ENCODE assay signal across 16 mouse cellular contexts in the genomic region with DNA sequence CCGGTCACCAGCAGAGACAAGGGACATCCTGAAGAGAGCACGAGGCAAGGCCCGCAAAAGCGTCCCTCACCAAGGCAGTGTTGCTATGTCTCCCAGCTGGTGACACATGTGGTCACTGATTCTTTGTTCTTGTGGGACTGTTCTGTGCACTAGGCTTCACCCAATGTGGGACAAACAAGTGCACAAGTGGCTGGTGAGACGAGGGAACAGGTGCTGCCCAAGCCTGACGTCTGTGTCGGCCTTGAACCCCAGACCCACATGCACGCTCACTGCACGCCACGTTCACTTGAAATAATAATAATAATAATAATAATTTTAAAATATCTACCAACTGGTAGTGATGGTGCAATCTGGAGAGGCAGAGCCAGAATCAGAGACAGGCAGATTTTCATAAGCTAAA. TPM values are rescaled to one million over a fixed set of nuclear protein-coding genes. Genes with fewer than 3 reads are reported as not detected.
DNase-seq lines count a peak whose midpoint lies in the region; ATAC-seq and TF ChIP-seq lines count a peak whose summit lies in the region.
"Had no signal": no experiment of that assay in that cellular context is flagged by ENCODE, and none has a peak within 500 bp of the region (broad histone marks: within the 10 kb centered on the region; RNA-seq: fewer than 3 reads in every experiment).

No protein-coding gene starts in this region.

- H3K27me3 ChIP-seq in forebrain, embryonic 15.5 days = no peaks in the 10 kb centered on the region
- H3K27me3 ChIP-seq in forebrain, embryonic 12.5 days = peaks cover 86% of the 10 kb centered on the region
- no peaks in the 10 kb centered on the region for H3K27me3 ChIP-seq in myocyte (ENCODE audit: control insufficient read depth, insufficient read depth, insufficient read length)

- peaks cover 15% of the 10 kb centered on the region; the same call in 1 of the 2 replicates for H3K36me3 ChIP-seq in forebrain, embryonic 15.5 days
- peaks cover 13% of the 10 kb centered on the region; the same call in 1 of the 2 replicates for H3K36me3 ChIP-seq in forebrain, embryonic 12.5 days (replicated peaks)
- H3K36me3 ChIP-seq in myocyte (ENCODE audit: control insufficient read depth, insufficient read depth) = peaks cover 8% of the 10 kb centered on the region
- H3K36me3 ChIP-seq: forebrain, embryonic 10.5 days had no signal

- H3K27ac ChIP-seq in forebrain, embryonic 15.5 days (replicated peaks) = peak overlapping the region; percentile 19; the same call in 1 of the 2 replicates
- H3K27ac ChIP-seq in forebrain, embryonic 12.5 days = no peak overlapping the region
- peak overlapping the region; percentile 83 for H3K27ac ChIP-seq in gastrocnemius, adult 2 months
- peak overlapping the region; percentile 88 for H3K27ac ChIP-seq in left cerebral cortex, adult 2 months
- H3K27ac ChIP-seq: embryonic facial prominence, embryonic 13.5 days; forebrain, embryonic 10.5 days had no signal

- no peak overlapping the region for H3K4me3 ChIP-seq in forebrain, embryonic 15.5 days
- H3K4me3 ChIP-seq in forebrain, embryonic 12.5 days (replicated peaks) = no peak overlapping the region
- no peak overlapping the region for H3K4me3 ChIP-seq in gastrocnemius, adult 2 months
- H3K4me3 ChIP-seq in left cerebral cortex, adult 2 months = no peak overlapping the region
- H3K4me3 ChIP-seq in myocyte = no peak overlapping the region
- H3K4me3 ChIP-seq: embryonic facial prominence, embryonic 13.5 days; embryonic facial prominence, embryonic 15.5 days; erythroblast, embryonic 14.5 days; forebrain, embryonic 10.5 days had no signal

- no peak overlapping the region for H3ac ChIP-seq in myocyte (ENCODE audit: control insufficient read depth, insufficient read length)

- H3K79me2 ChIP-seq in myocyte (ENCODE audit: control insufficient read depth, insufficient read depth) = peaks cover 51% of the 10 kb centered on the region

- no peak overlapping the region for H3K9ac ChIP-seq in forebrain, embryonic 15.5 days (replicated peaks)
- H3K9ac ChIP-seq in forebrain, embryonic 12.5 days = no peak overlapping the region
- H3K9ac ChIP-seq: embryonic facial prominence, embryonic 13.5 days; embryonic facial prominence, embryonic 15.5 days had no signal

- no peak for ATAC-seq in forebrain, embryonic 15.5 days (replicated peaks)
- ATAC-seq in forebrain, embryonic 12.5 days (ENCODE audit: low FRiP score) = no peak
- ATAC-seq: forebrain, embryonic 14.5 days had no signal

- no peak for TF ChIP-seq CTCF in gastrocnemius, adult 2 months (IDR thresholded peaks at IDR 0.05)
- no peak for TF ChIP-seq CTCF in left cerebral cortex, adult 2 months (IDR thresholded peaks at IDR 0.05)

- H3K4me2 ChIP-seq in forebrain, embryonic 15.5 days (replicated peaks) = no peak overlapping the region
- H3K4me2 ChIP-seq in forebrain, embryonic 12.5 days = no peak overlapping the region
- no peak overlapping the region for H3K4me2 ChIP-seq in myocyte (ENCODE audit: low read depth)
- H3K4me2 ChIP-seq: embryonic facial prominence, embryonic 13.5 days; embryonic facial prominence, embryonic 15.5 days had no signal

- no peak for DNase-seq in gastrocnemius, adult 2 months
- no peak for DNase-seq in gastrocnemius, postnatal 14 days
- no peak for DNase-seq in left cerebral cortex, adult 2 months (ENCODE audit: extremely low spot score in 1 of 2, low spot score in 2 of 2)
- DNase-seq in left cerebral cortex, postnatal 10 days (ENCODE audit: extremely low spot score in 1 of 2, low spot score in 2 of 2) = no peak
- no peak for DNase-seq in heart, postnatal 25 days (ENCODE audit: low spot score)
- DNase-seq: adrenal gland, postnatal 25 days; cerebellum, adult 11 months; embryo, embryonic 11 days had no signal

- WGBS in forebrain, embryonic 15.5 days = 79% methylated on average over 10 of the region's 10 CpGs
- WGBS in forebrain, embryonic 12.5 days = 92% methylated on average over 10 of the region's 10 CpGs

- no peak for TF ChIP-seq POLR2A in myocyte (IDR thresholded peaks at IDR 0.05; ENCODE audit: insufficient read length, low read depth)

- peaks cover 89% of the 10 kb centered on the region for H3K4me1 ChIP-seq in forebrain, embryonic 15.5 days
- peaks cover 26% of the 10 kb centered on the region for H3K4me1 ChIP-seq in forebrain, embryonic 12.5 days

- no peaks in the 10 kb centered on the region for H3K9me3 ChIP-seq in forebrain, embryonic 15.5 days
- H3K9me3 ChIP-seq in forebrain, embryonic 12.5 days = no peaks in the 10 kb centered on the region
- H3K9me3 ChIP-seq: embryonic facial prominence, embryonic 13.5 days; embryonic facial prominence, embryonic 15.5 days; forebrain, embryonic 10.5 days had no signal

- intact Hi-C loops in gastrocnemius, adult 2 months (cut with DNase I) = loop anchor here (5.0 kb wide), 1 partner anchor 38 kb away; no protein-coding TSS in a partner anchor
- intact Hi-C loops in gastrocnemius, postnatal 14 days (cut with DNase I; ENCODE audit: low total_unique reads) = no loop called here
- intact Hi-C loops in left cerebral cortex, adult 2 months (cut with DNase I) = no loop called here
- intact Hi-C loops in left cerebral cortex, postnatal 10 days (cut with DNase I) = no loop called here
- intact Hi-C loops in heart, postnatal 25 days (cut with DNase I) = loop anchor here (1.0 kb wide), 1 partner anchor 51 kb away; no protein-coding TSS in a partner anchor

TF ChIP-seq in myocyte, 11 proteins besides CTCF, POLR2A, EP300 and RAD21:
- TF ChIP-seq MYOD1 (IDR thresholded peaks at IDR 0.05; ENCODE audit: control insufficient read depth in 1 of 3, insufficient read length in 2 of 3, low read depth in 2 of 3) = peak in 2 of 3 experiments; percentile 69 to 70
- no peak for TF ChIP-seq USF1 (IDR thresholded peaks at IDR 0.05; ENCODE audit: low read depth)
- TF ChIP-seq POLR2AphosphoS2 (IDR thresholded peaks at IDR 0.05; ENCODE audit: insufficient read length, low read depth) = no peak
- TF ChIP-seq TCF3 (IDR thresholded peaks at IDR 0.05; ENCODE audit: insufficient read length, low read depth) = no peak
- TF ChIP-seq MYOG (IDR thresholded peaks at IDR 0.05; ENCODE audit: control insufficient read depth in 1 of 3, insufficient read depth in 1 of 3, insufficient read length in 2 of 3, low read depth in 2 of 3) = peak in 1 of 3 experiments; percentile 62
- no peak for TF ChIP-seq MAX (IDR thresholded peaks at IDR 0.05; ENCODE audit: low read depth)

RNA-seq across cellular contexts. Expression of a gene that starts 36.9 kb away (rescaled TPM):
- polyA plus RNA-seq in forebrain, embryonic 15.5 days (2015; fragmentation: Nextera tagmentation; extraction: Ambion mirVana) = 2.7 TPM in 2 replicates
- 2.2 and 3.5 TPM in 2 replicates for polyA plus RNA-seq in forebrain, embryonic 12.5 days (2016; fragmentation: Nextera tagmentation; extraction: Ambion mirVana)
- under 1 TPM; 0.36 to 0.78 TPM for total RNA-seq in gastrocnemius, adult 2 months (2021)
- total RNA-seq in gastrocnemius, postnatal 14 days (2021) = 1 to 10 TPM in 1 of 2 experiments, under 1 TPM in 1; 0.66 to 1.1 TPM
- total RNA-seq in left cerebral cortex, adult 2 months (2021) = not detected
- total RNA-seq in left cerebral cortex, postnatal 10 days (2021) = under 1 TPM in 1 of 2 experiments, not detected in 1; 0.51 TPM
- polyA plus RNA-seq in myocyte (2012; fragmentation: generic; extraction: Trizol) = 9.4 TPM
- total RNA-seq in heart, postnatal 25 days (2021) = under 1 TPM in 1 of 2 experiments, not detected in 1; 0.39 TPM
- total RNA-seq: adrenal gland, postnatal 25 days had no signal

RNA-seq across cellular contexts. Expression of a gene that starts 40.4 kb away (rescaled TPM):
- 413 and 445 TPM in 2 replicates for polyA plus RNA-seq in forebrain, embryonic 15.5 days (2015; fragmentation: Nextera tagmentation; extraction: Ambion mirVana)
- 31.9 and 33.2 TPM in 2 replicates for polyA plus RNA-seq in forebrain, embryonic 12.5 days (2016; fragmentation: Nextera tagmentation; extraction: Ambion mirVana)
- total RNA-seq in gastrocnemius, adult 2 months (2021) = 100 to 1,000 TPM; 465 to 558 TPM
- 100 to 1,000 TPM; 531 to 566 TPM for total RNA-seq in gastrocnemius, postnatal 14 days (2021)
- 100 to 1,000 TPM; 347 to 350 TPM for total RNA-seq in left cerebral cortex, adult 2 months (2021)
- 100 to 1,000 TPM; 397 to 441 TPM for total RNA-seq in left cerebral cortex, postnatal 10 days (2021)
- polyA plus RNA-seq in myocyte (2012; fragmentation: generic; extraction: Trizol) = 65.7 TPM
- 100 to 1,000 TPM; 287 to 311 TPM for total RNA-seq in heart, postnatal 25 days (2021)

RNA-seq across cellular contexts. Expression of a gene that starts 58.5 kb away (rescaled TPM):
- polyA plus RNA-seq in forebrain, embryonic 15.5 days (2015; fragmentation: Nextera tagmentation; extraction: Ambion mirVana) = 2.1 and 2.5 TPM in 2 replicates
- polyA plus RNA-seq in forebrain, embryonic 12.5 days (2016; fragmentation: Nextera tagmentation; extraction: Ambion mirVana) = 3.1 and 3.9 TPM in 2 replicates
- 1 to 10 TPM; 1.1 to 1.3 TPM for total RNA-seq in gastrocnemius, adult 2 months (2021)
- 1 to 10 TPM; 2.7 to 2.9 TPM for total RNA-seq in gastrocnemius, postnatal 14 days (2021)
- 1 to 10 TPM; 1.6 to 2.6 TPM for total RNA-seq in left cerebral cortex, adult 2 months (2021)
- 1 to 10 TPM; 4.3 to 4.5 TPM for total RNA-seq in left cerebral cortex, postnatal 10 days (2021)
- not detected for polyA plus RNA-seq in myocyte (2012; fragmentation: generic; extraction: Trizol)
- 1 to 10 TPM; 4.2 to 4.5 TPM for total RNA-seq in heart, postnatal 25 days (2021)

Comparison
In these comparisons a context has a peak if more than half of its experiments do, and no peak if none do; other contexts are left out.
1. intact Hi-C loops: an anchor here in gastrocnemius, adult 2 months (5.0 kb wide) and heart, postnatal 25 days (1.0 kb wide); none called in gastrocnemius, postnatal 14 days, left cerebral cortex, adult 2 months and left cerebral cortex, postnatal 10 days.